Mouse (Mus musculus) intestine, embryonic 16.5 days (tissue): ENCODE results near the gene Proca1. TPM values are rescaled to one million over a fixed set of nuclear protein-coding genes. Genes with fewer than 3 reads are reported as not detected.

Source experiments
- ATAC-seq: fragments of 200-750 bp; cut with Nextera tagmentation; 2 replicates; pipeline ENCODE4 v1.8.0; 2017; ENCODE audit warnings: moderate TSS enrichment, moderate library complexity
- H3K27ac ChIP-seq: fragments of 300-500 bp; sonication (generic); 2 replicates; pipeline ENCODE4 v1.5.1; 2014; ENCODE audit warnings: mild to moderate bottlenecking, low read length
- H3K27me3 ChIP-seq: fragments of 300-500 bp; sonication (generic); replicated peaks from 2 replicates; pipeline ENCODE4 v1.6.1; 2014; ENCODE audit warnings: low read length, control low read depth, mixed read lengths; ENCODE audit not compliant: control insufficient read depth, insufficient read depth
- H3K36me3 ChIP-seq: fragments of 300-500 bp; sonication (generic); 2 replicates; pipeline ENCODE4 v1.6.1; 2014; ENCODE audit warnings: low read length, control low read depth; ENCODE audit not compliant: control insufficient read depth, insufficient read depth
- H3K4me1 ChIP-seq: fragments of 300-500 bp; sonication (generic); 2 replicates; pipeline ENCODE4 v1.6.1; 2014; ENCODE audit warnings: low read length, control low read depth, mixed read lengths; ENCODE audit not compliant: control insufficient read depth, insufficient read depth
- H3K4me2 ChIP-seq: fragments of 300-500 bp; sonication (generic); 2 replicates; pipeline ENCODE4 v1.6.1; 2014; ENCODE audit warnings: low read depth, low read length, control low read depth
- H3K4me3 ChIP-seq: fragments of 300-500 bp; sonication (generic); 2 replicates; pipeline ENCODE4 v1.5.1; 2014; ENCODE audit warnings: mild to moderate bottlenecking, low read length
- H3K9ac ChIP-seq: fragments of 300-500 bp; sonication (generic); 2 replicates; pipeline ENCODE4 v1.6.1; 2014; ENCODE audit warnings: low read depth, low read length
- H3K9me3 ChIP-seq: fragments of 300-500 bp; sonication (generic); 2 replicates; pipeline ENCODE4 v1.6.1; 2016; ENCODE audit warnings: low read length, control low read depth; ENCODE audit not compliant: control insufficient read depth
- WGBS: fragments of 180-500 bp; shearing (Covaris S2); extraction: QIAGEN DNeasy Blood & Tissue Kit; methylation state at CpG from one replicate; pipeline ENCODE4 v1.1.7; 2014; 5-methylcytosine and 5-hydroxymethylcytosine counted together
- polyA plus RNA-seq: library from polyadenylated mRNA; unstranded; fragments of >200 nt; fragmentation: Nextera tagmentation; extraction: Ambion mirVana; gene quantifications from 2 replicates; pipeline ENCODE4 v1.2.1, GENCODE M21; 2015

Proca1 gene
- polyA plus RNA-seq, 1 experiment from 2014 or later: 1.8 TPM

- Histone ChIP-seq H3K27ac (no peak overlapping the region), H3K4me1 (peaks cover 28% of the 10 kb centered on the region), H3K9ac (no peak overlapping the region), H3K27me3 (no peaks in the 10 kb centered on the region), H3K36me3 (no peaks in the 10 kb centered on the region), H3K9me3 (no peaks in the 10 kb centered on the region), H3K4me3 (no peak overlapping the region), H3K4me2 (no peak overlapping the region)
- WGBS: 73% methylated on average over 4 of the region's 4 CpGs
- ATAC-seq: no peak
Measured at GRCm38 (mm10) chr11:78171328-78171727, 21.9 kb upstream of the Proca1 start.

- WGBS: 81% methylated on average over 16 of the region's 16 CpGs
- no peak for ATAC-seq
- no peak overlapping the region for H3K9ac ChIP-seq
Measured at GRCm38 (mm10) chr11:78172034-78172747, 21.0 kb upstream of the Proca1 start.

GRCm38 (mm10) chr11:78172748-78173383 lies 20.3 kb upstream of the Proca1 start:
- Histone ChIP-seq H3K4me3 (no peak overlapping the region), H3K27me3 (no peaks in the 10 kb centered on the region), H3K9me3 (no peaks in the 10 kb centered on the region), H3K27ac (no peak overlapping the region), H3K4me2 (no peak overlapping the region), H3K4me1 (peaks cover 26% of the 10 kb centered on the region), H3K36me3 (no peaks in the 10 kb centered on the region), H3K9ac (no peak overlapping the region)
- no peak for ATAC-seq
- 78% methylated on average over 19 of the region's 19 CpGs for WGBS

More at GRCm38 (mm10) chr11:78172034-78172747, 21.0 kb upstream of the Proca1 start:
- Histone ChIP-seq H3K9me3 (no peaks in the 10 kb centered on the region), H3K27me3 (no peaks in the 10 kb centered on the region), H3K4me2 (no peak overlapping the region), H3K4me1 (peaks cover 22% of the 10 kb centered on the region), H3K4me3 (no peak overlapping the region), H3K36me3 (no peaks in the 10 kb centered on the region), H3K27ac (no peak overlapping the region)

- H3K27me3 ChIP-seq: no peaks in the 10 kb centered on the region
- H3K27ac ChIP-seq: no peak overlapping the region
- H3K4me3 ChIP-seq: no peak overlapping the region
- H3K9ac ChIP-seq: 0 out of 2 replicates have a peak overlapping the region, but pooled peaks have one; percentile 6
- peaks cover 28% of the 10 kb centered on the region for H3K4me1 ChIP-seq
- H3K9me3 ChIP-seq: no peaks in the 10 kb centered on the region
- no peak for ATAC-seq
- H3K4me2 ChIP-seq: no peak overlapping the region
- WGBS: 79% methylated on average over 3 of the region's 3 CpGs
- no peaks in the 10 kb centered on the region for H3K36me3 ChIP-seq
Measured at GRCm38 (mm10) chr11:78174506-78174905, 18.7 kb upstream of the Proca1 start.

GRCm38 (mm10) chr11:78175771-78176401 lies 17.3 kb upstream of the Proca1 start:
- H3K4me1 ChIP-seq: peaks cover 42% of the 10 kb centered on the region
- peak overlapping the region; percentile 47 for H3K4me2 ChIP-seq
- peak overlapping the region; percentile 99 for H3K27ac ChIP-seq
- H3K9ac ChIP-seq: peak overlapping the region; percentile 89
- 3% methylated on average over 9 of the region's 10 CpGs for WGBS
- no peaks in the 10 kb centered on the region for H3K27me3 ChIP-seq
- no peak; the same call in 1 of the 2 replicates for ATAC-seq
- peaks cover 3% of the 10 kb centered on the region; the same call in 1 of the 2 replicates for H3K36me3 ChIP-seq
- peak overlapping the region; percentile 73 for H3K4me3 ChIP-seq
- H3K9me3 ChIP-seq: no peaks in the 10 kb centered on the region

GRCm38 (mm10) chr11:78176402-78176862 lies 16.8 kb upstream of the Proca1 start, which contains the start of the genes Nek8 and Tlcd1:
Gene Nek8, minus strand, starts transcription at chr11:78176675.
Gene Tlcd1, plus strand, starts transcription at chr11:78176711.
- peaks cover 47% of the 10 kb centered on the region for H3K4me1 ChIP-seq
- peak; percentile 56 for ATAC-seq

GRCm38 (mm10) chr11:78176905-78177331 lies 16.3 kb upstream of the Proca1 start:
- Histone ChIP-seq H3K4me3 (peak overlapping the region; percentile 73), H3K4me1 (peaks cover 52% of the 10 kb centered on the region), H3K9ac (peak overlapping the region; percentile 89), H3K27ac (peak overlapping the region; percentile 99), H3K9me3 (no peaks in the 10 kb centered on the region), H3K27me3 (no peaks in the 10 kb centered on the region), H3K4me2 (peak overlapping the region; percentile 94), H3K36me3 (peaks cover 3% of the 10 kb centered on the region)
- ATAC-seq: no peak
- WGBS: under 1% methylated on average over 23 of the region's 23 CpGs

More at GRCm38 (mm10) chr11:78176402-78176862, 16.8 kb upstream of the Proca1 start, which contains the start of the genes Nek8 and Tlcd1:
- Histone ChIP-seq H3K9me3 (no peaks in the 10 kb centered on the region), H3K27me3 (no peaks in the 10 kb centered on the region), H3K36me3 (peaks cover 3% of the 10 kb centered on the region), H3K4me2 (peak within 1 kb of the TSS; percentile 94), H3K4me3 (peak within 1 kb of the TSS; percentile 73), H3K27ac (peak within 1 kb of the TSS; percentile 99), H3K9ac (peak within 1 kb of the TSS; percentile 89)
- under 1% methylated on average over 32 of the region's 32 CpGs for WGBS

- H3K4me2 ChIP-seq: peak overlapping the region; percentile 94
- ATAC-seq: peak; percentile 34
- H3K9ac ChIP-seq: peak overlapping the region; percentile 89
- peaks cover 3% of the 10 kb centered on the region for H3K36me3 ChIP-seq
- H3K27me3 ChIP-seq: no peaks in the 10 kb centered on the region
- H3K4me1 ChIP-seq: peaks cover 56% of the 10 kb centered on the region
- peak overlapping the region; percentile 73 for H3K4me3 ChIP-seq
- 1% methylated on average over 10 of the region's 10 CpGs for WGBS
- H3K27ac ChIP-seq: peak overlapping the region; percentile 99
- H3K9me3 ChIP-seq: no peaks in the 10 kb centered on the region
Measured at GRCm38 (mm10) chr11:78177437-78177836, 15.8 kb upstream of the Proca1 start.
